21 mouse cellular contexts compared by ENCODE assay signal in genomic region chr2:126038221-126039000, GRCm38 (mm10). TPM values are rescaled to one million over a fixed set of nuclear protein-coding genes. Genes with fewer than 3 reads are reported as not detected.
DNase-seq lines count a peak whose midpoint lies in the region; ATAC-seq and TF ChIP-seq lines count a peak whose summit lies in the region.
"Had no signal": no experiment of that assay in that cellular context is flagged by ENCODE, and none has a peak within 500 bp of the region (broad histone marks: within the 10 kb centered on the region; RNA-seq: fewer than 3 reads in every experiment).

No protein-coding gene starts in this region.

- no peak for ATAC-seq in heart, embryonic 13.5 days (ENCODE audit: extremely low read depth, insufficient number of reproducible peaks, low FRiP score, low TSS enrichment)
- no peak for ATAC-seq in lung, postnatal 0 days
- ATAC-seq in embryonic facial prominence, embryonic 15.5 days (ENCODE audit: insufficient number of reproducible peaks, low FRiP score, low TSS enrichment, low read depth) = no peak
- ATAC-seq: activated CD4-positive, CD25-positive, alpha-beta regulatory T cell, adult 4 months; CD4-positive, CD25-positive, alpha-beta regulatory T cell, adult 4 months; forebrain, postnatal 0 days had no signal

- TF ChIP-seq EP300 in lung, postnatal 0 days (IDR thresholded peaks at IDR 0.05) = no peak

- WGBS in heart, embryonic 13.5 days = 76% methylated on average over 7 of the region's 7 CpGs
- 57% methylated on average over 7 of the region's 7 CpGs for WGBS in lung, postnatal 0 days
- 66% methylated on average over 7 of the region's 7 CpGs for WGBS in embryonic facial prominence, embryonic 15.5 days
- WGBS in kidney, adult 2 months = 80% methylated on average over 7 of the region's 7 CpGs

- TF ChIP-seq POLR2A in kidney, adult 2 months (IDR thresholded peaks at IDR 0.05; ENCODE audit: low read depth, low read length) = no peak

- no peak for DNase-seq in heart, adult 8-10 months (ENCODE audit: low spot score)
- no peak for DNase-seq in lung, postnatal 0 days (ENCODE audit: low spot score)
- DNase-seq in lung, postnatal 25 days (ENCODE audit: low spot score) = no peak
- DNase-seq in frontal cortex, postnatal 10 days (ENCODE audit: low spot score in 2 of 2) = no peak
- DNase-seq in kidney, adult 2 months = no peak
- DNase-seq: adrenal gland, postnatal 14 days; forebrain, postnatal 0 days; gastrocnemius, postnatal 10 days; kidney, adult 11 months; retina, postnatal 1 day; right cerebral cortex, postnatal 4 days; thymus, postnatal 14 days had no signal

- H3K4me3 ChIP-seq in heart, embryonic 13.5 days = no peak overlapping the region
- no peak overlapping the region for H3K4me3 ChIP-seq in lung, postnatal 0 days (ENCODE audit: low read depth, low read length)
- H3K4me3 ChIP-seq in embryonic facial prominence, embryonic 15.5 days (replicated peaks) = 0 out of 2 replicates have a peak overlapping the region, but pooled peaks have one; percentile 0
- no peak overlapping the region for H3K4me3 ChIP-seq in kidney, adult 2 months (ENCODE audit: insufficient read depth, low read depth, low read length)
- H3K4me3 ChIP-seq: embryonic facial prominence, embryonic 12.5 days; forebrain, embryonic 10.5 days had no signal

- H3K4me1 ChIP-seq in heart, embryonic 13.5 days = peaks cover 53% of the 10 kb centered on the region
- no peaks in the 10 kb centered on the region; the same call in 1 of the 2 replicates for H3K4me1 ChIP-seq in lung, postnatal 0 days (ENCODE audit: insufficient read depth, low read depth, low read length)
- 0 out of 2 replicates have a peak, but pooled peaks cover 10% of the 10 kb centered on the region for H3K4me1 ChIP-seq in embryonic facial prominence, embryonic 15.5 days
- no peaks in the 10 kb centered on the region for H3K4me1 ChIP-seq in kidney, adult 2 months (ENCODE audit: control insufficient read depth, insufficient read depth, low read length)

- H3K9ac ChIP-seq in heart, embryonic 13.5 days = no peak overlapping the region
- H3K9ac ChIP-seq in lung, postnatal 0 days (replicated peaks; ENCODE audit: low read depth) = no peak overlapping the region
- no peak overlapping the region for H3K9ac ChIP-seq in embryonic facial prominence, embryonic 15.5 days
- H3K9ac ChIP-seq: embryonic facial prominence, embryonic 12.5 days; forebrain, postnatal 0 days had no signal

- no peaks in the 10 kb centered on the region for H3K27me3 ChIP-seq in heart, embryonic 13.5 days (replicated peaks)
- H3K27me3 ChIP-seq in lung, postnatal 0 days (replicated peaks; ENCODE audit: insufficient read depth, low read length) = no peaks in the 10 kb centered on the region
- no peaks in the 10 kb centered on the region for H3K27me3 ChIP-seq in embryonic facial prominence, embryonic 15.5 days
- H3K27me3 ChIP-seq in kidney, adult 2 months (replicated peaks; ENCODE audit: control insufficient read depth, insufficient read depth, low read length) = no peaks in the 10 kb centered on the region
- H3K27me3 ChIP-seq: embryonic facial prominence, embryonic 12.5 days had no signal

- no peaks in the 10 kb centered on the region for H3K36me3 ChIP-seq in heart, embryonic 13.5 days
- no peaks in the 10 kb centered on the region for H3K36me3 ChIP-seq in lung, postnatal 0 days (ENCODE audit: insufficient read depth, low read length)
- H3K36me3 ChIP-seq in embryonic facial prominence, embryonic 15.5 days = no peaks in the 10 kb centered on the region
- no peaks in the 10 kb centered on the region for H3K36me3 ChIP-seq in kidney, adult 2 months (ENCODE audit: control insufficient read depth, insufficient read depth, low read length)
- H3K36me3 ChIP-seq: embryonic facial prominence, embryonic 12.5 days; forebrain, embryonic 10.5 days had no signal

- H3K9me3 ChIP-seq in heart, embryonic 13.5 days = no peaks in the 10 kb centered on the region
- H3K9me3 ChIP-seq in lung, postnatal 0 days (ENCODE audit: low read length) = no peaks in the 10 kb centered on the region
- no peaks in the 10 kb centered on the region for H3K9me3 ChIP-seq in embryonic facial prominence, embryonic 15.5 days (replicated peaks)
- H3K9me3 ChIP-seq: embryonic facial prominence, embryonic 12.5 days; forebrain, embryonic 10.5 days had no signal

- H3K4me2 ChIP-seq in heart, embryonic 13.5 days = no peak overlapping the region
- H3K4me2 ChIP-seq in lung, postnatal 0 days (replicated peaks; ENCODE audit: low read depth, low read length) = peak overlapping the region; percentile 27
- 0 out of 2 replicates have a peak overlapping the region, but pooled peaks have one; percentile 12 for H3K4me2 ChIP-seq in embryonic facial prominence, embryonic 15.5 days (replicated peaks)
- H3K4me2 ChIP-seq: embryonic facial prominence, embryonic 12.5 days; heart, embryonic 11.5 days had no signal

- H3K27ac ChIP-seq in heart, embryonic 13.5 days (replicated peaks) = peak overlapping the region; percentile 71
- peak overlapping the region; percentile 63 for H3K27ac ChIP-seq in lung, postnatal 0 days (ENCODE audit: low read length)
- no peak overlapping the region for H3K27ac ChIP-seq in embryonic facial prominence, embryonic 15.5 days (replicated peaks)
- H3K27ac ChIP-seq in kidney, adult 2 months (ENCODE audit: insufficient read depth, low read depth, low read length) = no peak overlapping the region
- H3K27ac ChIP-seq: embryonic facial prominence, embryonic 12.5 days; forebrain, embryonic 10.5 days; kidney, postnatal 0 days had no signal

- TF ChIP-seq CTCF in lung, postnatal 0 days (IDR thresholded peaks at IDR 0.05) = no peak
- no peak for TF ChIP-seq CTCF in kidney, adult 2 months (conservative IDR thresholded peaks at IDR 0.05; ENCODE audit: insufficient read depth, insufficient read length, low read depth, low read length)

RNA-seq across cellular contexts. Expression of gene Fgf7, which starts 4.0 kb away (rescaled TPM):
- polyA plus RNA-seq in heart, embryonic 13.5 days (2015; fragmentation: Nextera tagmentation; extraction: Ambion mirVana) = 0.60 and 0.76 TPM in 2 replicates
- 1 to 10 TPM; 1.6 to 4.1 (median 2.5) TPM for total RNA-seq in heart, adult 8-10 months (2022)
- 10.6 and 11.2 TPM in 2 replicates for polyA plus RNA-seq in lung, postnatal 0 days (2015; fragmentation: Nextera tagmentation; extraction: Ambion mirVana)
- polyA plus RNA-seq in embryonic facial prominence, embryonic 15.5 days (2015; fragmentation: Nextera tagmentation; extraction: Ambion mirVana) = 14.8 and 15.8 TPM in 2 replicates
- polyA plus RNA-seq in kidney, adult 2 months (2012; rRNA removed) = 0.37 and 0.47 TPM in 2 replicates
- total RNA-seq: liver, adult 2 months had no signal
- polyA plus RNA-seq: CD4-positive, CD25-positive, alpha-beta regulatory T cell, adult 4 months; liver, adult 2 months had no signal

Comparison
In these comparisons a context has a peak if more than half of its experiments do, and no peak if none do; other contexts are left out.
1. H3K27ac ChIP-seq: peak in heart, embryonic 13.5 days (single experiment) and lung, postnatal 0 days (single experiment); none in embryonic facial prominence, embryonic 15.5 days (single experiment) and kidney, adult 2 months (single experiment).